Mouse (Mus musculus): ENCODE measurements at regions not wholly inside any gene's neighbourhood (a gene's known extent, or its start where the extent isn't known, plus 50 kb on each side); places are given as distances from the start of the nearest gene placed in this dataset.

GRCm38 (mm10) chr5:128482617-128483440 lies 50.0 kb upstream of the Tmem132d start:
- DNase-seq (ENCODE audit: low spot score) = no peak

Data from urinary bladder, postnatal 25 days (tissue).